Mouse (Mus musculus): Measurements from ENCODE around the gene Zfp536.

Gene Zfp536

DNA sequence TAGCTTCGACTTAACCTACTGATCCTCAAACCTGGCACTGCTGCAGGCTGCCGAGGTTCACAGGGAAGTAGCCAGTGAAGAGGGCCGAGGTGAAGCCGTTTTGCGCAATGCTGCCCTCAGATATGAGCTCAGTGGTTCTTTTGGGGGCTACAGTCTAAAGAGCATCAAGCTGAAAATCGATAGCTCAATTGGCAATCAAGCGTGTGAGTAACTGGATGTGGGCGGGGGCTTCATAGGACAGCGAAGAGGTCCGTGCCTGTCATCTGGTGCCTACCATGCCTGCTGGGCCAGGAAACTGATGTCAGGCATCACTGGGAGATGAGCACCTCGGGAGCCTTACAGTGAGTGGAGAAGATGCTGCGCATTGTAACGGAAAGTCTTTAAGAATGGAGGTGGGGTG, 333.5 kb downstream of the Zfp536 start:
- DNase-seq, result no peak

DNA sequence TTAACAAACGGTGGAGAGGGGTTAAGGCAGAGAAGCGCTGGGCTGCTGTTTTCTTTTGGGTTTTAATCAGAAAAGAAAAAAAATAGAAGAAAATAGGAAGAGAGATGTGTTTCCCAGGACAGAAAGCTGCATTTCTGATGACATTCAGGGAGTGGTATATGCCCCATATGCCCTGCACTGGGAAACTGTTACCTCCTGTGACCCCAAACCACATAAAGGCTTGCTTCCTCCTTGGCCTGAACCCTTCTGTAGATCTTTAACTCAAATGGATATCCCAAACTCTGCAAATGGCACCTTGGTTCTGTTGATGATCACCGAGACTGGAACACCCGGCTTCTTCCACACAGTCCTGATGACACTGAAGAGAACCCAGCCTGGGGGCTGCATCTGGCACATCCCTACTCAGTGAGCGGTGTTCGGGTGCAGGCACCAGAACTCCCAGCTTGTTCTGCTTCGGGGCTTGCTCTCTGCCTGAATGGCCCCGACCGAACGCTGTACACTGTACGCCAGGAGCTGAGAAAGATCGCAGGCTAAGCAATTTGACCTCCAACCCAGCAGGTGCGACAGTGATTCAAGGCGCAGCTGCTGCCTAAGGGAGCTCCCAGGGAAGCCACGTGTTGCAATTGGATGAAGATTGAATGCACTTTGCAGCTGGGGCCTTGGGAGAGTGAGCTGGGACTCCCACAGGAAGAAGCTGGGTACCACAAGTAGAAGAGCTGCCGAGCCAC, 334.2 kb downstream of the Zfp536 start:
- DNase-seq, result no peak

DNA sequence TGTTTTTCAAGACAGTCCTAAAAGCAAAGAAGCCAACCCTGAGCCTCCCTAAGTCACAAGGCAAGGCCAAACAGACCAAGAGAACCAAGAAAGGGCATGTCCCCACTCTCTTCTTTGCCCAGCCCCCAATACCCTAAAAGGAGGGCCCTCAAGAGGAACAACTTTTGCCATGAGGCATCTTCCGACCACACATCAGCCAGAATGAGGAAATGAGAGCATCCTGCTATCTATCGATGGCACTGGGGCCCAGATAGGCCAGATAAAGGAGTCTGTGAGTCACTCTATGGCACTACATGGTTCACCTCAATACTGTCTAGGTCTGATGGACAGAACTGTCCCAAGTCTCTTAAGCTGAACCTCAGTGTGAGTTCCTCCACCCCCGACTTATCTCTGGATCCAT, 335.6 kb downstream of the Zfp536 start:
- DNase-seq, result no peak

DNA sequence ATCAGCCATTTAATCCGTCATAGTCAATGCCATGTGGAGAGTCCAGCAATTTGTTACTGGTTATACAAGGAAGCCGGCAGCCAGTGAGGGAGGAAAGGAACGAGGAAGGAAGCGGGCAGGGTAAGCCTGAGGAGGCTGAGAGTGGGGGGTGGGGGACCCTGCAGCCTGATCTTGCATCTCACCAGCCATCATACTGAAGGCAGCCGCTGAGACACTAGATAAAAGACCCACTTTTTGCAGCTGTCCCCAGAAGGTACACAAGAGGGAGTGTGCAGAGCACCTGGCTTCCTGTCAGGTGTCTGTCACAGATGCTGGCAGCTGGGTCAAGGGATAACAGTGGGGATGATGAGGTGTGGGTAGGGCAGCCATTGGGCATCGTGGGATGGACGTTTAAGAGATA, 340.3 kb downstream of the Zfp536 start:
- DNase-seq, result no peak

DNA sequence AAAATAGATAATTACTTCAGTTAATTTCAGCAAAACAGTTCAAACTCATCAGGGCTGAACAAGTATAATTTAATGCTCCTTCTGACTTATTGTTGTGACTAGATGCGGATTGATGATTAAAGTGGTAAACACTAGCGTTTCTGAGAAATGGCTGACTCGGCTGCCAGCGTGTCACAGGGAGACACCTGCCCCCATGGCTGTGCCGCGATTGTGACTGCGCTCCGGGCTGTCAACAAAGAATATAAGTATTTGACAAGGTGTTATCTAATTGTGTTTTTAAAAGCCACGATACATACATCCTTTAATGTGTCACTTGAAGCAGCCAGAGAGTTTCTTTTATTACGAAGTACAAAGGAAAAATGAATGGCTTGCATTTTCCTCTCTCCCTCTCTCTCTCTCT, 342.0 kb downstream of the Zfp536 start:
- no peak for DNase-seq

DNA sequence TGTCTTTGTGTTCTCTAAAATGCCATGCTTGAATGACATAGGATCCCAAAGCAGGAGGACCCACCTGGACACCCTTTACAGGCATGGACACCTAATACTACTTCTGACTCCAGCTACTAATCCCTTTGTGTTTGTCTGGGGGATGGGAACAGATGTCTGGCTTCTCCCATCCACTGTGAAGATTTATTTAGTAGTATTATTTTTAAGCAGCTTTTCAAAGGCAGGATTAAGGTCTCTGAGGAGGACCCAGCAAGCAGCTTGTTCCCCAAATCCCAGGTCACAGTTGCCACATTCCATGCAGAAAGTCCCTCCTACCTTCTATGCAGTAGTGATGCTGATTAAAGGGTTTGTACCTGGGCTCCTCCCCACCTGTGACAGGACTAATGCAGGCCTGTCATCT, 347.4 kb downstream of the Zfp536 start:
- DNase-seq, result no peak

DNA sequence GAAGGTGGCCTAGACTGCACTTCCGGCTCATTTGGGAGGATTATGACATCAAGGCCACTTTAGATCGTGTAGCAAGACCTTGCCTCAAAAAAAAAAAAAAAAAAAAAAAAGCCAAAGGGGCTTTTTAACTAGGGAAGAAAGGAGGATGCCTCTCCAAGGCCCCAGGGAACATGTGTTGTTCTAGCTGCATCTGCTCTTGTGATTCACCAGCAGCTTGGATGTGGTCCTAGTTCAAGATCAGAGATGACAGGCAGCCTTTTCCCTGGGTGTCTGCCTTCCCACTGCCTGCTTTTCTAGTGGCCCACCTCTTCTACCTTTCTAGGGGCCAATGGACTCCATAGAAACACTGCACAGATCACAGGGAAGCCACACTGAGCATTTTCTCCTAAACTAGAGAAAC, 350.5 kb downstream of the Zfp536 start:
- DNase-seq, result no peak

All from lung, postnatal 14 days (tissue).